Mouse (Mus musculus) T-helper 2 cell (primary cell): ENCODE measurements around the gene Hist1h2bh.
"Not testable (repeated sequence)": the region's sequence is repeated elsewhere in the genome, so short reads cannot be mapped to it uniquely, and the experiment has no call there.

Source experiments
- in situ Hi-C: fragments of 300-600 bp; cut with MboI, MseI; formaldehyde crosslinking; loops from one replicate; pipeline ENCODE4 v1.15.1; 2025; ENCODE audit warnings: high pct_unique_total_duplicates

Gene Hist1h2bh

DNA sequence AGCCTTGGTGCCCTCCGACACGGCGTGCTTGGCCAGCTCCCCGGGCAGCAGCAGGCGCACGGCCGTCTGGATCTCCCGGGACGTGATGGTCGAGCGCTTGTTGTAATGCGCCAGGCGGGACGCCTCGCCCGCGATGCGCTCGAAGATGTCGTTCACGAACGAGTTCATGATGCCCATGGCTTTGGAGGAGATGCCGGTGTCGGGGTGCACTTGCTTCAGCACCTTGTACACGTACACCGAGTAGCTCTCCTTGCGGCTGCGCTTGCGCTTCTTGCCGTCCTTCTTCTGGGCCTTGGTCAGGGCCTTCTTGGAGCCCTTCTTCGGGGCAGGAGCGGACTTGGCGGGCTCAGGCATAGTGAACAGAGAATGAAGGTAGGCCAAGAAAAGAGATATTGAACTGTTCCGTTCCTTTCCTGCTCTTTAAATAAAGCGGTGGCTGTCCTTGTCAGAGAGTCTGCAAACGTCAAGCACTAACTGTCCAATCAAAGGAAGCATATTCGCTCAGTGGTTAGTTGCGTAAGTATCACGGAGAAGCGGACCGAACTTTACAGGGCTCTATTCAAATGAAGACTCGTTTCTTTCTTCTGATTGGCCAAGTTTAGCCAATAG is at the start of gene Hist1h2bh:
TSS of gene Hist1h2bh (minus strand) at position 394 of the 609 bp plus-strand sequence.
- in situ Hi-C loops, result not testable (repeated sequence)

DNA sequence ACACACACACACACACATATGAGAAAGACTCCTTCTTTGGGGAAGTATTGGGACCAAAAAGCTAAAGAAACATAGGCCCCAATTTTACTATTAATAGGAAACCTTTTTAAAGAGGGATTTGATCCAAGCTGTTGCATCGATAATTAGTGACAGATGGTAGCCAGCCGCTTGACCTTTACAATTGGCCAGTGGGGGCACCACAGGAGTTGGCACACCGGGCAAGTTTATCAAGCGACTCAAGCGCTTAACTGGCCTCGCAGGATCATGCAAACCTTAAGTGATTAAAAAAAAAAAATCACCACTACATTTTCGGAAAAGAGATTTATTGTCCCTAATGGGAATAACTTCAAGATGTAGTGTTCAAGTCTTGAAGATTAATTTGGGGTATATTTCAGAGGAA is 49.4 kb upstream of the Hist1h2bh start:
- in situ Hi-C loops, result no loop called here

DNA sequence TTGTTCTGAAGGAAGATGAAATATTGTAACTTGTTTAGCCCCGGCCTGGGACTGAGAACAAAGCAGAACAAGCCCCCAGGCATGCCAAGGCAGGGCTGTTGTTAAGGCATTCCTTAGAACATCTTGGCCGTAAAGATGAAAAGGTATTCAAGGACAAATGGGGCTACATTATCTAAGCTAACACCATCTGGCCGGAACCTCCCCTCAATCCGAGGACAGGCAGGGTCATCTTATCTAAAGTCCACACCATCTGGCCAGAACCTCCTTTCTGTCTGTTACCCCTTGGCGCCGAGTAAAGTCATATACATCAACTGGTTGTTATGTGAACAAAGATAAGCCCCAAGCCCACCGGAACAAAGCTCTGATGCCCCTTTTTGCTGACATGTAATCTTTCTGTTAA is 48.7 kb upstream of the Hist1h2bh start:
- in situ Hi-C loops, result not testable (repeated sequence)

GRCm38 (mm10) chr13:23591206-23591605 is 48.0 kb upstream of the Hist1h2bh start:
- in situ Hi-C loops, result no loop called here

- in situ Hi-C loops, result no loop called here
Observed at GRCm38 (mm10) chr13:23586940-23587225, 43.7 kb upstream of the Hist1h2bh start.

DNA sequence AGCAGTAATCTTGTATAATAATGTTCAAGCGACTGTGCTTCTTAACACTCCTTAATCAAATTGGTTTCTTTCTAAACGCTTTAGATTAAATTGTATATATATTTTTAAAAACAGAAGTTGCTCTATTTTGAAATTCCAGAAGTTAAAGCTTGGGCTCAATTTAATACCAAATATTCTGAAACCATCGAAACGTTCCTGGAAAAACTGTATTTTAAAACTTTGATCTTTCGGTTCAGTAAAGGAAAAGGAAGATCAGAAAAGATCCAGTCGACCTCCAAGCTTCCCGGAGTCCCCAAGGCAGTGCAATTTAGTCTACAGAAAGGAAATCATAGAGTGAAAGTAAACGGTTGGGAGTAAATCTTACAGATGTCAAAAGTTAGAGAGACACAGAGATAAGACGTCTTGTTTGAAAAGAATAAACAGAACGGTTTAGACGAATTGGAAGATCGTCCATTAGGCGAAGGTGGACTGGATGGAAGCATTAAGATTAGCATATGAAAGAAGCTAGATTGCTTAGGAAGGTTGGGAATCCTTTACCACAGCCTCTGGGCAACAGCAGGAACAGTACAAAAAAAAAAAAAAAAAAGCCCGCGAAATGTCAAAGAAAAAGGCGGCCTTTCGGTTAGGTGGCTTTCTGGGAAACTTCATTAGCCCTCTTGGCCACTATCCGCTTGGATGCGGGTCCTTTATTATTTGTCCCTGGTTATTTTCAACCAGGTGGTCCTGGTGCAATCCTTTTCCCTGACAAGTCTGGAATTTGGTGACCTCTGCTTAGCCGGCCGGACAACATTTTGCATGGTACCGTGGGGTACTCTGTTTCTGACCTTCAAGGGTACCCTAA is 43.1 kb upstream of the Hist1h2bh start:
- in situ Hi-C loops, result no loop called here

GRCm38 (mm10) chr13:23585442-23586098 is 42.4 kb upstream of the Hist1h2bh start:
- in situ Hi-C loops, result not testable (repeated sequence)

GRCm38 (mm10) chr13:23585029-23585441 is 41.8 kb upstream of the Hist1h2bh start:
- in situ Hi-C loops, result no loop called here

DNA sequence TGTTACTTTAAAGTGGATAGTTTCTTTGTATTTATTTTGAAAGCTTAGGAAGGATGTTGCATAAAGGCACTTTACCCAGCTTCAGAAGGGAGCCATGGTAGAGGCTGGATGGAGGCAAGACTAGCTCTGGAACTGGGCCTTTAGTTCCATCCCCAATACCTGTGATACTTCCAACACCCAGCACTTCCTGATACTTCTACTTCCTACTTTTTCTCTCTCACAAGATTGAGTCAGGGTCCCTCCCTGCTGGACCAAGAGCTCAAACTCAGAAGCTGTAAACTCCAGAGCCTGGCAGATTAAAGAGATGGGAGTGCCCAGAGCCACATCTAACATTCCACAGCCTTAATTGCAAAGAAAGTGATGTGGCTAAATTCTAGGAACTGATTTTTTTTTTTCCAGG is 41.1 kb upstream of the Hist1h2bh start:
- in situ Hi-C loops, result no loop called here

DNA sequence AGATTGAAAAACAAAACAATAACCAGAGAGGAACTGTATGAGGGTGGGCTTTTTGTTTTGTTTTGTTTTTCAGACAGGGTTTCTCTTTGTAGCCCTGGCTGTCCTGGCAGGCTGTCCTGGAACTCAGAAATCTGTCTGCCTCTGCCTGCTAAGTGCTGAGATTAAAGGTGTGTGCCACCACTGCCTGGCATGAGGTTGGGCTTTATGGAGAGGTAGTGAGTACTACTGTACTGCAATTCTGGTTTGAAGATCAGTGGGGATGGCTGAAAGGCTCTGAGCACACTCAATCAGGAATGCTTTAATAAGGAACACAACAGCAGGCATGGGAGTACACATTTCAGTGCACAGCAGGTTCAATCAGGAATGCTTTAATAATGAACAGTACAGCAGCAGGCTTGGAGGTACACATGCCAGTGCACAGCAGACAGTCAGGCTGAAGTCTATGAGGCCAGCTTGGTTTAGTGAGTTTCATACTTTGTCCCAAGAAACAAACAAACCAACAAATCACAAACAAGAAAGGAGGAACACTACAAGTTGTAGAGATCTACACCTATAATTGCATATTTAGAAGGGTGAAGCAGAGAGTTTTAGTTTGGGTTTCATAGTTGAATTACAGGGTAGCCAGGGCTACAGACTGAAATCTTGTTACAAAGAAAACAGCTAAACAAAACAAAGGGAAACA is 40.3 kb upstream of the Hist1h2bh start:
- in situ Hi-C loops, result no loop called here

DNA sequence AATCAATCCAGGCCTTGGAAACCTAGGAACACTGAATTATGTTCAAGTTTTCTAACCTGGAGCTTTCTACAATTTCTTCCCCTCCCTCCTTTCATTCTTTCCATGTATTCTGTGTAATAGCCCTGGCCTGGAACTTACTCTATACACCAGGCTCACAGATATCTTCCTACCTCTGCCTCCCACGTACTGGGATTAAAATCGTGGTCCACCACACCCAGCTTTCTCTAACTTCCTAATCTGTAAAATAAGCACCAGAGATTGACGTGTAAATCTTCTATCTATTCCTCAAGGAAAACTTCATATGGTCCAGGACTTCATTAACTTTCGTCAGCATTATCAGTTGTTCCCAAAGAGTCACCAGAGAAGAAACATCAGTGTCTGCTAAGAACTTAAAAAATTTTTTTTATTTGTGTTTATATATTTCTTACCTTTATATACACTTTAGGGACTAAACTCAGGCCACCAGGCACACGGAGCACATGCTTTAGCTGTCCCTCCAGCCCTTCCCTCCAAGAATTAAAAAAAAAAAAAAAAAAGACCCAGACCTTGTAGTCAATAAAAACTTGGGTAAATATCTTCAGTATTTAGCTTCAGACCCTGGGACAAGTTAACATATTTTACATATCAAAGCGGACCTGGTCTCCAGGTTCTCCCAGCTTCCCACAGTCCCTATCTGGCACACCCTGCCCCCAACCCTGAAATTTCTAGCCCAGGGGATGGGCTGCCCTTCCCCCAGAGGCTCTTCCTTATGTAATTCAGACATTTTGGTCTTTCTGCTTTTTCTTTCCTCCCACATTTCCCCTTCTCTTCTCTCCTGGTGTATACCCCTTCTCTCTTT is 39.2 kb upstream of the Hist1h2bh start:
- in situ Hi-C loops, result no loop called here

GRCm38 (mm10) chr13:23581408-23582218 is 38.4 kb upstream of the Hist1h2bh start, which contains the start of gene Hist1h4d:
TSS of gene Hist1h4d (plus strand) at chr13:23581598.
- in situ Hi-C loops, result no loop called here

- in situ Hi-C loops, result loop anchor here (10.0 kb wide), 1 partner anchor 1863 kb away; the partner anchor contains the start of genes Hist1h2ai, Hist1h2bl and Hist1h3h
Observed at GRCm38 (mm10) chr13:23577835-23578234, 34.6 kb upstream of the Hist1h2bh start.

GRCm38 (mm10) chr13:23576906-23577639 is 33.9 kb upstream of the Hist1h2bh start:
- in situ Hi-C loops, result loop anchor here (10.0 kb wide), 1 partner anchor 1862 kb away; the partner anchor contains the start of genes Hist1h2ai, Hist1h2bl and Hist1h3h

DNA sequence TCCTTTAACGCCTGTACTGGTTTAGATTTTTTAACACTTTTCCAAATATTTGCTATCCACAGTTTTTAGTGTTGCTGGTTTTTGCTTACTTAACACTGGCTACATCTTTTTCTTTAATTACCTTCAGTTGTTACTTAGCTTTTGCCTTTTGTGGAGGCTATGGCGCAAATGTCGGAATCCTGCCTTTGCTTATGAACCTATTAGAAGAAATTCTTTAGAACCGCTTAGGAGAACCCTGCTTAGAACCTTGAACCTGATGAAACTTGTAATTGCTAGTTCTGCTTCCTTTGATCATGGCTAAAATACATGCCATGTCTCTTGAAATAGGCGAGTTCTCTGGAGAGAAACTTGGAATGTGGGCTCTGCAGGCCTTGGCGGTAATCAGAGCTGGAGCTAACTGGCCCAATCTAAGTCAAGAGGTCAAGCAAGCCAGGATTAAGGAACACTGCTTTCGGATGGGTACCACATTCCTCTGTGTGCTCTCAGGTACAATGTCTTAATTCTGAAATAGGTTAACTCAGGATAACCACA is 33.2 kb upstream of the Hist1h2bh start:
- in situ Hi-C loops, result loop anchor here (10.0 kb wide), 1 partner anchor 1862 kb away; the partner anchor contains the start of genes Hist1h2ai, Hist1h2bl and Hist1h3h

- in situ Hi-C loops, result loop anchor here (10.0 kb wide), 1 partner anchor 1861 kb away; the partner anchor contains the start of genes Hist1h2ai, Hist1h2bl and Hist1h3h
Observed at GRCm38 (mm10) chr13:23575864-23576313, 32.7 kb upstream of the Hist1h2bh start.

DNA sequence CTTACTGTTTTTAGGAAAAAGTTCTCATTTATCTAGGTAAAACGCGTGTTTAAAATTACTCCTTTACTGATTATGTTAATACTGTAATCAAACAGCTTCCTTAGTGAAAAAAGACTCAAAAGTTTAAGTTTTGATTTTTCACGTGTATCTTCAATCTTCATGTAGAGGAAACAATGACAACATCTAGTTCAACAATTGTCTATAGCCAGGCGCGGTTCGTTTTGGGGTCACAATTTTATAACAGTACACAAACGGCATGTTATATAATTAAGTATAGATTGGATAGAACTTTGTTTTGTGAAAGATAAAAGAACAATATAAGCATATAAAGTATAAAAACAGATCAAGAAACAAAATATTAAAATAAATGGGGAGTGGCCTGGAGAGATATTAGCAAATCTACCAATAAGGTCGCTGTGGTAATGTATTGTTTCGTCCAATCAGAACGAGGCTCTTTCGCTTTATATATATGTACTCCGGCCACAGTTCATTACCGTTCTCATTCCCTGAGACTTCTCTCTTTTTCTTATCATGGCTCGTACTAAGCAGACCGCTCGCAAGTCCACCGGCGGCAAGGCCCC is 32.2 kb upstream of the Hist1h2bh start, which contains the start of gene Hist1h3d:
TSS of gene Hist1h3d (plus strand) at position 493 of the 581 bp plus-strand sequence.
- in situ Hi-C loops, result loop anchor here (10.0 kb wide), 1 partner anchor 1861 kb away; the partner anchor contains the start of genes Hist1h2ai, Hist1h2bl and Hist1h3h
